Mouse (Mus musculus) liver, embryonic 14.5 days (tissue): Measurements from ENCODE around the gene Chuk. TPM values are rescaled to one million over a fixed set of nuclear protein-coding genes. Genes with fewer than 3 reads are reported as not detected.

Source experiments
- ATAC-seq: fragments of 200-750 bp; cut with Nextera tagmentation; 2 replicates; pipeline ENCODE4 v1.8.0; 2017; ENCODE audit warnings: moderate number of reproducible peaks, mild to moderate bottlenecking, moderate library complexity; ENCODE audit not compliant: insufficient read depth
- DNase-seq, 3 experiments: peaks; one replicate each; pipeline ENCODE4 v3.0.0-alpha.2; 2012 to 2013; ENCODE audit warnings: low read depth in 3 of 3, low spot score in 3 of 3
- H3K27ac ChIP-seq: fragments of 300-500 bp; sonication (generic); 2 replicates; pipeline ENCODE4 v1.5.1; 2014; ENCODE audit warnings: moderate library complexity, mild to moderate bottlenecking, control low read depth, inconsistent platforms
- H3K27me3 ChIP-seq: fragments of 300-500 bp; sonication (generic); 2 replicates; pipeline ENCODE4 v1.6.1; 2014; ENCODE audit warnings: mild to moderate bottlenecking, low read length, moderate library complexity; ENCODE audit not compliant: control insufficient read depth, insufficient read depth
- H3K36me3 ChIP-seq: fragments of 300-500 bp; sonication (generic); replicated peaks from 2 replicates; pipeline ENCODE4 v1.6.1; 2014; ENCODE audit warnings: low read depth; ENCODE audit not compliant: control insufficient read depth, insufficient read depth
- H3K4me1 ChIP-seq, 2 experiments: fragments of 200-500 bp in 1 of 2; fragments of 300-500 bp in 1 of 2; sonication (generic) in 1 of 2; replicated peaks; 2 replicates each; pipeline ENCODE4 v1.6.1; 2012 to 2014; ENCODE audit warnings: antibody characterized with exemption in 1 of 2, inconsistent platforms in 1 of 2, low read length in 1 of 2; ENCODE audit not compliant: control insufficient read depth in 2 of 2, insufficient read depth in 2 of 2
- H3K4me2 ChIP-seq: fragments of 300-500 bp; sonication (generic); 2 replicates; pipeline ENCODE4 v1.6.1; 2014; ENCODE audit warnings: low read depth, mild to moderate bottlenecking, control low read depth, moderate library complexity
- H3K4me3 ChIP-seq, 2 experiments: fragments of 200-500 bp in 1 of 2; fragments of 300-500 bp in 1 of 2; sonication (generic) in 1 of 2; 2 replicates each; pipeline ENCODE4 v1.5.1; 2012 to 2014; ENCODE audit warnings: low read depth in 2 of 2, low read length in 2 of 2, mild to moderate bottlenecking in 2 of 2, control low read depth in 1 of 2, inconsistent platforms in 1 of 2, moderate library complexity in 1 of 2; ENCODE audit not compliant: insufficient read depth in 1 of 2
- H3K9ac ChIP-seq: fragments of 300-500 bp; sonication (generic); replicated peaks from 2 replicates; pipeline ENCODE4 v1.6.1; 2014; ENCODE audit warnings: mild to moderate bottlenecking, control low read depth, moderate library complexity
- H3K9me3 ChIP-seq: fragments of 300-500 bp; sonication (generic); 2 replicates; pipeline ENCODE4 v1.6.1; 2016; ENCODE audit warnings: low read length, mixed read lengths; ENCODE audit not compliant: control insufficient read depth
- CTCF ChIP-seq: IDR thresholded peaks from 2 replicates; pipeline ENCODE4 v1.5.1; 2016; ENCODE audit warnings: antibody characterized with exemption, low read depth, control low read depth
- EP300 ChIP-seq: IDR thresholded peaks from 2 replicates; pipeline ENCODE4 v1.6.1; 2016; ENCODE audit warnings: antibody characterized with exemption, low read depth
- WGBS: fragments of 180-500 bp; shearing (Covaris S2); extraction: QIAGEN DNeasy Blood & Tissue Kit; methylation state at CpG from one replicate; pipeline ENCODE4 v1.1.7; 2014; ENCODE audit not compliant: insufficient replicate concordance; 5-methylcytosine and 5-hydroxymethylcytosine counted together
- polyA plus RNA-seq, 2 experiments: library from polyadenylated mRNA; depleted of rRNA in 1 of 2; stranded (reverse) in 1 of 2; unstranded in 1 of 2; fragments of >200 nt; fragmentation: Nextera tagmentation in 1 of 2; extraction: Ambion mirVana in 1 of 2; gene quantifications; 2 replicates each; pipeline versions ENCODE4 v1.2.1 to v1.2.3; 2012 to 2014

Gene Chuk
- polyA plus RNA-seq, 2 experiments = 20.7 to 21.0 TPM

DNA sequence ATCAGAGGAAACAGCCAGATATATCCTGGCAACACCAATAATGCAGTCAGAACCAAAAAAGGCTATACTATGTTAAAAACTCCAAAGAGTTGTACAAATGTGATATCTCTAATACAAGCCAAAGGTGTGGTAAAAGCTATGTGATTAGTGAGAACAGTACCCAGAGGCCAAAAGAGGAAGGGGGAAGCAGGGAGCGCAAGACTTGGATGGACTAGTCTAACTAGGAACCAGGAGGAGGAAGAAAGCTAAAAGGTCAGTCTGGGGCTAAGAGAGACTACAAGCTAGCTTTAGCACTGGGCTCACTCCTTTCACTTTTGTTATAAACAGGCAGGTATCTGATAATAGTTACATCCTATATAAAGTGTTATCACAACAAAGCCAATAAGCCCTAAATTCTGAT, 2.9 kb downstream of the Chuk start:
- Histone ChIP-seq H3K4me1 (peaks cover 6 to 17% of the 10 kb centered on the region in 2 experiments; a peak in 3 of 4 replicates), H3K9ac (no peak overlapping the region), H3K27ac (no peak overlapping the region), H3K9me3 (no peaks in the 10 kb centered on the region), H3K4me3 (no peak overlapping the region), H3K36me3 (peaks cover 9% of the 10 kb centered on the region), H3K4me2 (no peak overlapping the region; the same call in 1 of the 2 replicates), H3K27me3 (no peaks in the 10 kb centered on the region)
- WGBS = 73% methylated on average over 1 of the region's 1 CpGs
- DNase-seq (no peak), ATAC-seq (no peak)
- TF ChIP-seq CTCF (no peak), EP300 (no peak)

DNA sequence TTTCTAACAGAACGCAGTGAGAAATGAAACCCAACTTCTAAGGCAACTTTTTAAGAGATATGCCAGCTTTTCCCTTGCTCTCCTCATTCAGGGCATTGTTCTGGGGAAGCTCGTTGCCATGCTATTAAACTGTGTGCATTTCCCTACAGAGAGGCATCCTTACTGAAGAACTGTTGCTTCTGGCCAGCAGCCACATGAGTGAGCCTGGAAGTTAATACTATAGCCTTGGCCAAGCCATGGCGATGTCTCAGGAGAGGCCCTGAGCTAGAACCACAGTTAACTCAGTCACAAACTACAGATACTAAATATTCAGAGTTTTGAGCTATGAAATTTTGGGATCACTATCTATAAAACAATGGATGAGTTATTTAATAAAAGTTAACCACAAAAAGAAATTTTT, 4.3 kb downstream of the Chuk start:
- no peak for ATAC-seq
- Histone ChIP-seq H3K27me3 (no peaks in the 10 kb centered on the region), H3K27ac (no peak overlapping the region), H3K4me1 (peaks cover 6 to 15% of the 10 kb centered on the region in 2 experiments; a peak in 3 of 4 replicates), H3K9ac (no peak overlapping the region), H3K36me3 (peaks cover 16% of the 10 kb centered on the region), H3K4me2 (no peak overlapping the region), H3K4me3 (no peak overlapping the region), H3K9me3 (no peaks in the 10 kb centered on the region)
- TF ChIP-seq CTCF (no peak), EP300 (no peak)
- WGBS = 83% methylated on average over 3 of the region's 3 CpGs
- no peak for DNase-seq

DNA sequence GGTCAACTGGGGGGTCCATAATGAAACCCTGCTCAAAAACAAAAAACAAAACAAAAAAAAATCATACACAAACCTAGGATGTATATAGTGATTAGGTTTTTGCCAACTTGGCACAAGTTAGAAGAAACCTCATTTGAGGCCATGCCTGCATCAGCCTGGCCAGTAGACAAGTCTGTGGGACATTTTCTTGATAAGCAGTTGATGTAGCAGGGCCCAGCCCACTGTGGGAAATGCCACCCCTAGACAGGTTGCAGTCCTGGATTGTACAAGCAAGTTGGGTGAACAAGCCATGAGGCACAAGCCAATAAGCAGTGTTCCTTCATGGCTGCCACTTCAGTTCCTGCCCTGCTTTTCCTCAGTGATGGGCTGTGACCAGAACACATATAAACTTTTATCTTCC, 6.4 kb downstream of the Chuk start:
- Histone ChIP-seq H3K9me3 (no peaks in the 10 kb centered on the region), H3K4me1 (peaks cover 1 to 5% of the 10 kb centered on the region in 2 experiments; a peak in 3 of 4 replicates), H3K9ac (no peak overlapping the region), H3K27me3 (no peaks in the 10 kb centered on the region), H3K4me3 (no peak overlapping the region), H3K4me2 (no peak overlapping the region), H3K36me3 (peaks cover 25% of the 10 kb centered on the region), H3K27ac (no peak overlapping the region)
- ATAC-seq = no peak
- no peak for DNase-seq
- no peak for TF ChIP-seq EP300
- TF ChIP-seq CTCF = no peak

DNA sequence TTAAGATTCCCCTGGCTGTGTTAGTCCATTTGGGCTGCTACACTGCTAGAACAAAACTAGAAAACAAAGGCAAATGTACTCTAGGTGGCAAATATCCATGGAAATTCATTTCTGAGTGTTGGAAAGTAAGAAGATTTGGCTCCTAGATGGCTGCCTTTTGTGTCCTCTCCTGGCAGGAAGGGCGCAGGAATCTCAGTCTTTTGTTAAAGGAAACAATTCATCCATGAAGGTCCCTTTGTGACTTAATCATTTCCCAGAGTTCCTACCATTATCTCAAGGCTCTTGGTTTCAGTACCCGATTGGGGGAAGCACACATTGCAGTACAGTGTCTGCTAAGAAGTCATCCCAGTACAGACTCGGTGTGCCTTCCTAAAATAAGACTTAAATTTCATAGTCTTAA, 21.0 kb downstream of the Chuk start:
- Histone ChIP-seq H3K27ac (no peak overlapping the region), H3K9me3 (no peaks in the 10 kb centered on the region), H3K4me3 (no peak overlapping the region), H3K36me3 (peaks cover 18% of the 10 kb centered on the region), H3K4me2 (no peak overlapping the region), H3K9ac (no peak overlapping the region), H3K27me3 (no peaks in the 10 kb centered on the region), H3K4me1 (no peaks in the 10 kb centered on the region)
- ATAC-seq = no peak
- DNase-seq = no peak
- WGBS = 75% methylated on average over 3 of the region's 3 CpGs
- TF ChIP-seq CTCF (no peak), EP300 (no peak)

DNA sequence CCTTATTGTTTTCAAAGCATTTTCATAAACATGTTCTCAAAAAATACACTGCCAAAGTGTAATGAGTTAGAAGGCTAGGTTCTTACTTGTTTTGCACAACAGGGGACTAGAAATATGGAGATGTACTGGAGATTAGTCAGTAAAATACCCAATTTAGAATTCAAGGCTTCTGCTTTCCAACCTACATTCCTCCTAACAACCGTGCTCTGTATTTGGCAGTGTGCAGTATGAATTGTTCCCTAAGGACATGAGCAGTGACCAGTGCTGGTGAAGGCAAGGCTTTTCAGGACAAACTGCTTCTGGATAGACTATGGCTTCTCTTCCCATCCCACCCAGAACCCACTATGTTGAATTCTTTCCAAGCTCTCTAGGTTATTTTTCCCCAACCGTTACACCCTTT, 26.4 kb downstream of the Chuk start:
- no peak for TF ChIP-seq EP300
- no peak for TF ChIP-seq CTCF
- DNase-seq (no peak), ATAC-seq (no peak)
- peaks cover 13% of the 10 kb centered on the region for H3K36me3 ChIP-seq
- H3K27me3 ChIP-seq = no peaks in the 10 kb centered on the region
- H3K4me1 ChIP-seq = no peaks in the 10 kb centered on the region
- no peak overlapping the region for H3K4me3 ChIP-seq
- no peak overlapping the region for H3K9ac ChIP-seq
- H3K9me3 ChIP-seq = no peaks in the 10 kb centered on the region
- H3K27ac ChIP-seq = no peak overlapping the region
- no peak overlapping the region for H3K4me2 ChIP-seq
- whole genome bisulfite sequencing = 79% methylated on average over 2 of the region's 2 CpGs
